Mouse (Mus musculus) cerebellum, adult 2 months (tissue): ENCODE results near the gene Gcdh.

Source experiments
- CTCF ChIP-seq: fragments of 200-500 bp; IDR thresholded peaks from 2 replicates; pipeline ENCODE4 v1.5.1; 2011; ENCODE audit warnings: low read depth, mild to moderate bottlenecking, control low read depth, low read length, moderate library complexity, borderline replicate concordance; ENCODE audit not compliant: insufficient read depth
- POLR2A ChIP-seq: fragments of 200-500 bp; IDR thresholded peaks from 2 replicates; pipeline ENCODE4 v1.6.1; 2011; ENCODE audit warnings: low read length, control low read depth, borderline replicate concordance; ENCODE audit not compliant: insufficient read depth

DNA sequence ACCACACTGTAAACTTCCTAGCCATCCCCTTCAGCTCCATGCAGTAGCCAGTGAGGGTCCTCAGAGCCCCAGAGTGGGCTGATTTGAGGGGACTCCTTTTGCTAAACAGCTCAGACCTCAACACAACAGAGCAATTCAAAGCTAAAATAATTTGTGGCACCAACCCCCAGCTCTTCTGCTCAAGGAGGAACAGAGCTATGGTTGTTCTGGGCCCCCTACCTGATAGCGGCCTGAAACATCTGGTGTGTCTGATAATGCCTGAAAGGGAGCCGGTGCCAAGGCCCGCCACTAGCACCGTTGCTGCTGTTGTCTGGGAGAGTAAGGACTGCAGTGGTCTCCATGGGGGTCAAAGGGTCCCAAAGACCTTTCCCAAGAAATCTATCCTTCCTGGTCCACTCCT is 7.3 kb upstream of the Gcdh start:
- TF ChIP-seq POLR2A, result no peak
- TF ChIP-seq CTCF, result no peak
